Comparison of ENCODE assay signal across 9 mouse cellular contexts in genomic region chr3:126575927-126576326, GRCm38 (mm10). TPM values are rescaled to one million over a fixed set of nuclear protein-coding genes. Genes with fewer than 3 reads are reported as not detected.
DNase-seq lines count a peak whose midpoint lies in the region; ATAC-seq lines count a peak whose summit lies in the region.
"Had no signal": no experiment of that assay in that cellular context is flagged by ENCODE, and none has a peak within 500 bp of the region (broad histone marks: within the 10 kb centered on the region; RNA-seq: fewer than 3 reads in every experiment).

No protein-coding gene starts in this region.

- peak; percentile 94 for ATAC-seq in granulocyte monocyte progenitor cell, adult 5-6 weeks (replicated peaks; ENCODE audit: poor library complexity, severe bottlenecking)

- intact Hi-C loops in left cerebral cortex, postnatal 4 days (cut with DNase I) = no loop called here

- DNase-seq in adrenal gland, adult (ENCODE audit: inconsistent age in 2 of 2, low spot score in 1 of 2) = peak; percentile 17 to 57
- no peak for DNase-seq in adrenal gland, adult 8-10 months
- DNase-seq in left cerebral cortex, postnatal 4 days = peak; percentile 17
- DNase-seq in left cerebral cortex, adult 18-20 months (ENCODE audit: low spot score in 2 of 2) = no peak
- DNase-seq in skeletal muscle tissue, adult 2 months (ENCODE audit: low read depth, low spot score) = peak; percentile 18
- no peak for DNase-seq in cerebellum, postnatal 36 days
- no peak for DNase-seq in spleen, postnatal 14 days (ENCODE audit: low spot score in 2 of 2)
- DNase-seq: liver, embryonic 13.5 days had no signal

RNA-seq across cellular contexts. Expression of gene Camk2d, which starts 20.2 kb away (rescaled TPM):
- total RNA-seq in adrenal gland, adult 8-10 months (2022) = 100 to 1,000 TPM in 2 of 4 experiments, 10 to 100 TPM in 2; 95.9 to 132 (median 106) TPM
- 10 to 100 TPM; 74.5 to 96.9 TPM for total RNA-seq in left cerebral cortex, postnatal 4 days (2021)
- 100 to 1,000 TPM; 184 to 189 TPM for total RNA-seq in left cerebral cortex, adult 18-20 months (2021)
- 11.8 and 14.5 TPM in 2 replicates for total RNA-seq in granulocyte monocyte progenitor cell, adult 5-6 weeks (2014; fragmentation: Nextera tagmentation)
- 8.6 and 14.9 TPM in 2 replicates for total RNA-seq in granulocyte monocyte progenitor cell, adult 5-6 weeks (2017)

Comparison
In these comparisons a context has a peak if more than half of its experiments do, and no peak if none do; other contexts are left out.
1. DNase-seq: peak in adrenal gland, adult (2 of 2), left cerebral cortex, postnatal 4 days (single experiment) and skeletal muscle tissue, adult 2 months (single experiment); none in adrenal gland, adult 8-10 months (single experiment), left cerebral cortex, adult 18-20 months (0 of 2), cerebellum, postnatal 36 days (0 of 2) and spleen, postnatal 14 days (0 of 2).
2. RNA of gene Camk2d, which starts 20.2 kb away (total RNA-seq): 184 to 189 TPM in left cerebral cortex, adult 18-20 months, 95.9 to 132 TPM in adrenal gland, adult 8-10 months and 74.5 to 96.9 TPM in left cerebral cortex, postnatal 4 days; 8.6 to 14.9 TPM in granulocyte monocyte progenitor cell, adult 5-6 weeks; every median in the first group is over 4 times any median in the second.